Mouse (Mus musculus) small intestine, adult 2 months (tissue): ENCODE measurements around the gene Klhl5. TPM values are rescaled to one million over a fixed set of nuclear protein-coding genes. Genes with fewer than 3 reads are reported as not detected.
"Not testable (repeated sequence)": the region's sequence is repeated elsewhere in the genome, so short reads cannot be mapped to it uniquely, and the experiment has no call there.

Experiments
- H3K27ac ChIP-seq: fragments of 200-500 bp; 2 replicates; pipeline ENCODE4 v1.5.1; 2012; ENCODE audit warnings: low read depth, low read length, control low read depth, inconsistent platforms; ENCODE audit not compliant: insufficient read depth
- H3K27me3 ChIP-seq: fragments of 200-500 bp; 2 replicates; pipeline ENCODE4 v1.6.1; 2012; ENCODE audit warnings: mild to moderate bottlenecking, moderate library complexity, low read length, inconsistent platforms; ENCODE audit not compliant: control insufficient read depth, insufficient read depth
- H3K36me3 ChIP-seq: fragments of 200-500 bp; 2 replicates; pipeline ENCODE4 v1.6.1; 2012; ENCODE audit warnings: mild to moderate bottlenecking, low read length, control low read depth, inconsistent platforms; ENCODE audit not compliant: control insufficient read depth, insufficient read depth
- H3K4me1 ChIP-seq: fragments of 200-500 bp; 2 replicates; pipeline ENCODE4 v1.6.1; 2012; ENCODE audit warnings: low read length, inconsistent platforms, mixed read lengths; ENCODE audit not compliant: control insufficient read depth, insufficient read depth, insufficient read length
- H3K4me3 ChIP-seq: fragments of 200-500 bp; 2 replicates; pipeline ENCODE4 v1.5.1; 2012; ENCODE audit warnings: low read depth, mild to moderate bottlenecking, control low read depth, inconsistent platforms, low read length, moderate library complexity
- CTCF ChIP-seq: fragments of 200-500 bp; IDR thresholded peaks from 2 replicates; pipeline ENCODE4 v1.5.1; 2012; ENCODE audit warnings: low read depth, mild to moderate bottlenecking, control low read depth, inconsistent platforms, low read length, moderate library complexity, mixed read lengths; ENCODE audit not compliant: insufficient replicate concordance, insufficient read length; ENCODE audit errors: extremely low read depth
- POLR2A ChIP-seq: fragments of 200-500 bp; IDR thresholded peaks from 2 replicates; pipeline ENCODE4 v1.6.1; 2012; ENCODE audit warnings: low read depth, mild to moderate bottlenecking, control low read depth, inconsistent platforms, low read length, moderate library complexity
- WGBS: fragments of 180-500 bp; shearing (Covaris S2); methylation state at CpG from one replicate; pipeline ENCODE4 v1.1.7; 2018; 5-methylcytosine and 5-hydroxymethylcytosine counted together
- polyA plus RNA-seq: library from polyadenylated mRNA; depleted of rRNA; stranded (reverse); fragments of >200 nt; gene quantifications from 2 replicates; pipeline ENCODE4 v1.2.3, GENCODE M21; 2012

Klhl5 gene
- polyA plus RNA-seq, 1 experiment, result 6.6 TPM

DNA sequence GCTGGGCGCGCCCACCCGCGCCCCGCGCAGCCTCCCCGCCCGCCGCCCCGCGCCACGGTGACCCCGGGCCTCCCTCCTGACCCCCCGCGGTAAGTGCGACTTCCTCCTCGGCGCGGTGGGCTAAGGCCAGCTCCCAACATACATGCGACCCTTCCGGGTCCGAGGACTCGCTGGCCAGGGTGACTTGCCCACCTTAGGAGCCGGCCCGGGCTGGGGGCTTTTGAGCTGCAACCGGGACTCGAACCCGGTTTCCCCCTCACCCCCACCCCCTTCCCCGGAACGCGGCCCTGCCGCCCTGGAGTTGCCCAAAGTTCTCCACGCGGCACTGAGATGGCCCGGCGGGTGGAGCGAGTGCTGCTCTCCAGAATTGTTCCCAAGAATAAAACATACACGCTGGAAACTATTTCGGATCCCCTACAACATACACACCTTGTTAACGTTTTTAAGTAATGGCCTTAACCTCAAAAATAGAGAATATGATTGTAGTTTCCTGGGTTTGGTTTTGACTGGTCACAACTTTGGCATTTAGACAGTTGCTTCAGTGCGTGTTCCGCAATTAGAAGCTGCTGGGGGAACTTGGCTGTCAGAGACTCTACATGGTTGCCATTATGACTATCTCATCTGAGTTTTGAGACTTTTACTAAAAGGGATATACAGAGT is 564 bp downstream of the Klhl5 start:
- Histone ChIP-seq H3K27me3 (no peaks in the 10 kb centered on the region), H3K4me1 (no peaks in the 10 kb centered on the region), H3K4me3 (peak overlapping the region; percentile 76), H3K27ac (no peak overlapping the region), H3K36me3 (no peaks in the 10 kb centered on the region)
- no peak for TF ChIP-seq POLR2A
- TF ChIP-seq CTCF, result no peak
- 4% methylated on average over 41 of the region's 42 CpGs for WGBS

DNA sequence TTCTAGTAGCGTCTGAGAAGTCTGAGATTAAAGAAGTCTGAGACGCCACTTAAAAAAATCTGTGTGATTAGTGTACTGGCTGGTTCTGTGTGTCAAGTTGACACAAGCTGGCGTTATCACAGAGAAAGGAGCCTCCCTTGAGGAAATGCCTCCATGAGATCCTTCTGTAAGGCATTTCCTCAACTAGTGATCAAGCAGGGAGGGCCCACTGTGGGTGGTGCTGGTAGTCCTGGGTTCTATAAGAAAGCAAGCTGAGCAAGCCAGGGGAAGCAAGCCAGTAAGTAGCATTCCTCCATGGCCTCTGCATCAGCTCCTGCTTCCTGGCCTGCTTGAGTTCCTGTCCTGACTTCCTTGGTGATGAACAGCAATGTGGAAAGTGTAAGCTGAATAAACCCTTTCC is 4.9 kb downstream of the Klhl5 start:
- H3K36me3 ChIP-seq, H3K27me3 ChIP-seq, H3K4me1 ChIP-seq, H3K27ac ChIP-seq, H3K4me3 ChIP-seq: not testable (repeated sequence)
- WGBS, result 28% methylated on average over 3 of the region's 3 CpGs

DNA sequence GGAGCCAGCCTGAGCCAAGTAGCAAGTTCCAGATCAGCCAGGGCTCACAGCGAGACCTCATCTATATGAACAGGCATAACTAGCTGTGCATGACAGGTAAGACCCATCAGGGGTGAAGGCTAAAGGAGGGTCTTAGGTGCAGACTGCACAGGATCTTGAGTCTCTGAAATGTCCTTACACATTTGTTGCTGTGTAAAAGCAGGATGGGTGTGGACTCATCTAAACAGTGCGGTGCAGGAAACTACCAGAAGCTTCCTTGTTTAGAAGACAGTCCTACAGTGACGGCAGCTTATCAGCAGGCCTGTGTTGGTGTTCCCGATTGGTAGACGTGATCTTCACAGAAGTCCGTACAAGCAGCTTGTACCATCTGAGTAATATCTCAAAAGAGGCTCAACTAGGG is 6.0 kb downstream of the Klhl5 start:
- H3K4me1 ChIP-seq, result peaks cover 4% of the 10 kb centered on the region; the same call in 1 of the 2 replicates
- TF ChIP-seq POLR2A, result no peak
- TF ChIP-seq CTCF, result no peak
- H3K27ac ChIP-seq, result peak overlapping the region; percentile 20; the same call in 1 of the 2 replicates
- H3K4me3 ChIP-seq, result no peak overlapping the region
- H3K36me3 ChIP-seq, result 0 out of 2 replicates have a peak, but pooled peaks cover 4% of the 10 kb centered on the region
- 45% methylated on average over 6 of the region's 6 CpGs for WGBS
- no peaks in the 10 kb centered on the region for H3K27me3 ChIP-seq

DNA sequence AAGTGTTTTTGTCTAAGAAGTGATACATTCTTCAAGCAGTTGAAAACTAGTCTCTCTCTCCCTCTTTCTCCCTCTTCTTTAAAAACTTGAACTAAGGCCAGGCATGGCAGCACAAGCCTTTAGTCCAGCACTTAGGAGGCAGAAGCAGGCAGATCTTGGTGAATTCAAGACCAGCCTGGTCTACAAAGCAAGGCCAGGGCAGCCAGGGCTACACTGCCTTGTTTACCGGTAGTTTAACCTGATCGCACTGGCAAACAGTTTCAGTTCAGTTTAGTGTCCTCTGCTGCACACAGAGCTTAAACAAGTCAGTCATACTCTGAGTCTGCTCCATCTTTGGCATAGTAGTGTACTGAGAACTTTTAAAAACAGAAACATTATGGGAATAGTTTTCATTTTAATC is 9.4 kb downstream of the Klhl5 start:
- no peak for TF ChIP-seq POLR2A
- TF ChIP-seq CTCF, result no peak
- WGBS, result 95% methylated on average over 2 of the region's 2 CpGs
- no peak overlapping the region for H3K27ac ChIP-seq

DNA sequence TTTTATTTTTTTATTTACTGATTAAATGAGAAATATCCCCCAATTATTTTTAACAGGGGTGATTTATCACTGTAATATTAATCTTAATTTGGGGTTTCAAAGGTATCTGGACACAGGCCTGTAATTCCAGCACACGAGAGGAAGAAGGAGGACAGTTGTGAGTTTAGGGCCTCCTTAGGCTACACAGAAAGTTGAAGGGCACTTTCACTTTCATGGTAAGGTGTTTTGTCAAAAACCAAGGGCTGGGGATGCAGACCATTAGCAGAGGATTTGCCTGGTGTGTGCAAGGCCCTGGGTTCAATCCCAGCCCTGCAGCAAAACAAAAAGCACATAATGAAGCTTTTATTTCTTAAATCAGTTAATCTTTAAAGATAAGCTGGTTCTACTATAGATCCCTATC is 12.2 kb downstream of the Klhl5 start:
- TF ChIP-seq POLR2A (no peak), CTCF (no peak)
- no peak overlapping the region for H3K27ac ChIP-seq
- H3K4me1 ChIP-seq, result 0 out of 2 replicates have a peak, but pooled peaks cover 2% of the 10 kb centered on the region
- 0 out of 2 replicates have a peak, but pooled peaks cover 4% of the 10 kb centered on the region for H3K36me3 ChIP-seq
- WGBS, result 75% methylated on average over 1 of the region's 1 CpGs
- no peaks in the 10 kb centered on the region for H3K27me3 ChIP-seq
- H3K4me3 ChIP-seq, result no peak overlapping the region

More for the DNA sequence above, 9.4 kb downstream of the Klhl5 start:
- Histone ChIP-seq H3K4me1 (peaks cover 4% of the 10 kb centered on the region; the same call in 1 of the 2 replicates), H3K27me3 (no peaks in the 10 kb centered on the region), H3K4me3 (no peak overlapping the region), H3K36me3 (0 out of 2 replicates have a peak, but pooled peaks cover 4% of the 10 kb centered on the region)

DNA sequence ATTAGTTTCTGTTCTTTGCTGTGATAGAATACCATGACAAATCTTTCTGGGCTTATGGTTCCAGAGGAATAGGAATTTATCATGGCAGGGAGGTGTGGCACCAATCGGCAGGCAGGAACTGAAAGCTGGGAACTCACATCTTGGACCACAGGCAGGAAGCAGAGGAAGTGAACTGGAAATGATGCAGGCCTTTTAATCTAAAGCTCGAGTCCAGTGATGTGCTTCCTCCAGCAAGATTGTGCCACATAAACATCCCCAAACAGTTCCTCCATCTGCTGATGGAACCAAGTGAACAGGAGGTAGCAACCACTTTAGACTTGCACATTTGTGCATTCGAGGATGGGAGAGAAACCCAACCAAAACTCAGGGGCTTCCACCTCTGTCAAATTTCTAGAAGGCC is 12.6 kb downstream of the Klhl5 start:
- no peak overlapping the region for H3K27ac ChIP-seq

DNA sequence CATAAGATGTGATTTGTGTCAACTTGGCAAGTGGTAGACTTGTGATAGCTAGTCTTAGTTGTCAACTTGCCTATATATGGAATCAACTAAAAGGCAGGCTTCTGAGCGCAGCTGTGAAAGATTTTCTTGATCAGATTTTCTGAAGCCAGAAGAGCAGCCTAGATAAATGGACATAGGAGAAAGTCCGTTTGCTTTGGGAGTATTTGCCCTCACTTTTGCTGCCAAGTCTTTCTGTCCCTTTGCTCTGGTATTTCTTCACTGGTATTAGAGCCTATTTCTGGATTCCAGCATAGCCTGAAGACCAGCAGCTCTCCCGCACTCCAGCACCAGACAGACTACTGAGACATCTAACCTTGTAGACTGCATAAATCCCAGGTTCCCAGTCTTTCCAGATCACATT is 15.3 kb downstream of the Klhl5 start:
- Histone ChIP-seq H3K4me1 (peaks cover 4% of the 10 kb centered on the region; the same call in 1 of the 2 replicates), H3K36me3 (no peaks in the 10 kb centered on the region), H3K4me3 (no peak overlapping the region), H3K27ac (no peak overlapping the region), H3K27me3 (no peaks in the 10 kb centered on the region)
- 79% methylated on average over 3 of the region's 3 CpGs for WGBS
- TF ChIP-seq CTCF (no peak), POLR2A (no peak)

More for the DNA sequence above, 12.6 kb downstream of the Klhl5 start:
- Histone ChIP-seq H3K36me3 (0 out of 2 replicates have a peak, but pooled peaks cover 4% of the 10 kb centered on the region), H3K4me3 (no peak overlapping the region), H3K4me1 (0 out of 2 replicates have a peak, but pooled peaks cover 2% of the 10 kb centered on the region), H3K27me3 (no peaks in the 10 kb centered on the region)
- 59% methylated on average over 3 of the region's 3 CpGs for WGBS
- no peak for TF ChIP-seq CTCF
- no peak for TF ChIP-seq POLR2A

DNA sequence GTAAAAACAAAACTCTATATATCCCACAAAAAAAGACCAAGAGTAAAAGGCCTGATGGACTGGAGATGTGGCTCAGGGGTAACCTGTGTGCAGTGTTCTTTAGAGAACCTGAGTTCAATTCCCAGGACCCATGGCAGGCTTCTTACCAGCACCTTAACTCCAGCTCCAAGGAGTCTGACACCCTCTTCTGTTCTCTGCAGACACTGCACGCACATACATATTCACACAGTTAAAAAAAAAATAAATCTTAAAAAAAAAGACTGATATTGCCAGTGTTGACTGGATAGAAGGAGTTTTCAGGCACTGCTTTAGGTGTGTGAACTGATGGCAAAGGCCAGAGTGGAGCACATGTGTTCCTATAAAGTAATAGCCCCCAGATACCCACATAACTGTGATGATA is 18.8 kb downstream of the Klhl5 start:
- WGBS, result 96% methylated on average over 1 of the region's 1 CpGs
- H3K27me3 ChIP-seq, result no peaks in the 10 kb centered on the region
- no peak overlapping the region for H3K4me3 ChIP-seq
- H3K36me3 ChIP-seq, result no peaks in the 10 kb centered on the region
- H3K27ac ChIP-seq, result no peak overlapping the region
- TF ChIP-seq CTCF (no peak), POLR2A (no peak)
- peaks cover 5% of the 10 kb centered on the region; the same call in 1 of the 2 replicates for H3K4me1 ChIP-seq
